Mouse (Mus musculus) ovary, adult 18-20 months (tissue): Measurements from ENCODE around the gene Fam136a.
A peak's percentile ranks its signal among the peaks of the same experiment; 100 is the strongest.

Source experiments
- DNase-seq: peaks from one replicate; pipeline ENCODE4 v3.0.0; 2022; ENCODE audit warnings: low spot score, mixed read lengths

Fam136a gene

GRCm38 (mm10) chr6:86397257-86397980 lies 32.0 kb downstream of the Fam136a start:
- no peak for DNase-seq

GRCm38 (mm10) chr6:86398986-86399385 lies 33.5 kb downstream of the Fam136a start:
- DNase-seq, result no peak

- DNase-seq, result no peak
Measured at GRCm38 (mm10) chr6:86399995-86400394, 34.5 kb downstream of the Fam136a start.

- DNase-seq, result peak; percentile 65
Measured at GRCm38 (mm10) chr6:86400972-86401371, 35.5 kb downstream of the Fam136a start.

- DNase-seq, result no peak
Measured at GRCm38 (mm10) chr6:86402681-86403607, 37.5 kb downstream of the Fam136a start.

GRCm38 (mm10) chr6:86403728-86404099 lies 38.3 kb downstream of the Fam136a start:
- DNase-seq, result no peak

GRCm38 (mm10) chr6:86404100-86404861 lies 38.8 kb downstream of the Fam136a start, which contains the start of gene Tia1:
Gene Tia1, plus strand, starts transcription at chr6:86404219.
- DNase-seq, result peak; percentile 98

- DNase-seq, result no peak
Measured at GRCm38 (mm10) chr6:86404996-86405395, 39.5 kb downstream of the Fam136a start.

- no peak for DNase-seq
Measured at GRCm38 (mm10) chr6:86406306-86406705, 40.9 kb downstream of the Fam136a start.

GRCm38 (mm10) chr6:86418711-86419110 lies 53.3 kb downstream of the Fam136a start:
- DNase-seq, result no peak

- no peak for DNase-seq
Measured at GRCm38 (mm10) chr6:86419239-86419638, 53.8 kb downstream of the Fam136a start.
